Mouse (Mus musculus): Measurements from ENCODE around the gene Gsta1. TPM values are rescaled to one million over a fixed set of nuclear protein-coding genes. Genes with fewer than 3 reads are reported as not detected.

The Gsta1 gene
- total and polyA plus RNA-seq, 3 experiments, result not detected

GRCm38 (mm10) chr9:78210079-78210478, 20.4 kb upstream of the Gsta1 start:
- Histone ChIP-seq H3K79me2 (ENCODE audit: control insufficient read depth, insufficient read depth, low read length, poor library complexity) (no peaks in the 10 kb centered on the region), H3K4me3 (ENCODE audit: control insufficient read depth in 1 of 2, insufficient read depth in 1 of 2, low read depth in 2 of 2, low read length in 2 of 2) (no peak overlapping the region), H3K9ac (ENCODE audit: control insufficient read depth, low read depth, low read length, poor library complexity, severe bottlenecking) (no peak overlapping the region), H3K27ac (ENCODE audit: control insufficient read depth, low read depth, low read length) (no peak overlapping the region), H3K36me3 (ENCODE audit: control insufficient read depth in 1 of 2, insufficient read depth in 2 of 2, low read length in 2 of 2) (peaks cover 0 to 6% of the 10 kb centered on the region in 2 experiments; a peak in 2 of 4 replicates), H3K4me1 (ENCODE audit: control insufficient read depth in 1 of 2, insufficient read depth in 2 of 2, low read length in 2 of 2) (peaks cover 5 to 11% of the 10 kb centered on the region in 2 experiments), H3K9me3 (replicated peaks; ENCODE audit: insufficient read depth, low read length) (no peaks in the 10 kb centered on the region), H3K27me3 (ENCODE audit: control insufficient read depth in 1 of 2, insufficient read depth in 2 of 2, low read length in 2 of 2) (no peaks in the 10 kb centered on the region)
- no peak for TF ChIP-seq TCF12 (IDR thresholded peaks at IDR 0.05; ENCODE audit: low read depth, low read length)
- TF ChIP-seq POLR2A (IDR thresholded peaks at IDR 0.05; ENCODE audit: control insufficient read depth in 1 of 2, insufficient read depth in 1 of 2, low read depth in 1 of 2, low read length in 2 of 2, poor library complexity in 1 of 2), result no peak
- no peak for TF ChIP-seq NELFE (IDR thresholded peaks at IDR 0.05; ENCODE audit: low read depth, low read length)
- no peak for TF ChIP-seq NRF1 (IDR thresholded peaks at IDR 0.05; ENCODE audit: insufficient read depth, low read depth, low read length, poor library complexity, severe bottlenecking)
- TF ChIP-seq UBTF (IDR thresholded peaks at IDR 0.05; ENCODE audit: borderline replicate concordance, insufficient read depth, low read depth, low read length), result no peak
- TF ChIP-seq MAFK (IDR thresholded peaks at IDR 0.05; ENCODE audit: borderline replicate concordance, low read depth, low read length), result no peak
- TF ChIP-seq RAD21 (IDR thresholded peaks at IDR 0.05; ENCODE audit: low read depth, low read length), result no peak
- DNase-seq (ENCODE audit: low read depth, low spot score), result no peak

- H3K4me3 ChIP-seq (ENCODE audit: control insufficient read depth in 1 of 2, insufficient read depth in 1 of 2, low read depth in 2 of 2, low read length in 2 of 2), result no peak overlapping the region
- no peaks in the 10 kb centered on the region for H3K27me3 ChIP-seq (ENCODE audit: control insufficient read depth in 1 of 2, insufficient read depth in 2 of 2, low read length in 2 of 2)
- H3K27ac ChIP-seq (ENCODE audit: control insufficient read depth, low read depth, low read length), result no peak overlapping the region
- TF ChIP-seq NELFE (IDR thresholded peaks at IDR 0.05; ENCODE audit: low read depth, low read length) (no peak), HCFC1 (IDR thresholded peaks at IDR 0.05; ENCODE audit: low read depth, low read length) (no peak), ETS1 (IDR thresholded peaks at IDR 0.05; ENCODE audit: low read depth, low read length) (no peak), USF2 (IDR thresholded peaks at IDR 0.05; ENCODE audit: borderline replicate concordance in 1 of 2, insufficient read depth in 1 of 2, low read depth in 1 of 2, low read length in 2 of 2) (no peak), MAX (IDR thresholded peaks at IDR 0.05; ENCODE audit: low read length) (no peak), SMC3 (IDR thresholded peaks at IDR 0.05; ENCODE audit: low read depth, low read length) (no peak), RCOR1 (IDR thresholded peaks at IDR 0.05; ENCODE audit: low read depth, low read length) (no peak), ELF1 (IDR thresholded peaks at IDR 0.05; ENCODE audit: low read depth, low read length) (no peak), BHLHE40 (IDR thresholded peaks at IDR 0.05; ENCODE audit: borderline replicate concordance, low read depth, low read length) (no peak), EP300 (IDR thresholded peaks at IDR 0.05; ENCODE audit: low read depth in 1 of 2, low read length in 2 of 2) (no peak), E2F4 (IDR thresholded peaks at IDR 0.05; ENCODE audit: borderline replicate concordance, low read depth, low read length) (no peak), GATA1 (IDR thresholded peaks at IDR 0.05; ENCODE audit: low read depth, low read length) (no peak), RAD21 (IDR thresholded peaks at IDR 0.05; ENCODE audit: low read depth, low read length) (no peak), POLR2A (IDR thresholded peaks at IDR 0.05; ENCODE audit: control insufficient read depth in 1 of 2, insufficient read depth in 1 of 2, low read depth in 1 of 2, low read length in 2 of 2, poor library complexity in 1 of 2) (no peak), MEF2A (IDR thresholded peaks at IDR 0.05; ENCODE audit: extremely low read depth, insufficient replicate concordance, low read depth, low read length, poor library complexity, severe bottlenecking) (no peak), ZMIZ1 (IDR thresholded peaks at IDR 0.05; ENCODE audit: low read depth, low read length) (no peak), SIN3A (IDR thresholded peaks at IDR 0.05; ENCODE audit: low read length) (no peak), POLR2AphosphoS5 (IDR thresholded peaks at IDR 0.05; ENCODE audit: borderline replicate concordance, low read depth, low read length) (no peak), MYB (IDR thresholded peaks at IDR 0.05; ENCODE audit: low read depth, low read length) (no peak), MAZ (IDR thresholded peaks at IDR 0.05; ENCODE audit: low read depth, low read length) (no peak)
- peaks cover 0 to 6% of the 10 kb centered on the region in 2 experiments; a peak in 2 of 4 replicates for H3K36me3 ChIP-seq (ENCODE audit: control insufficient read depth in 1 of 2, insufficient read depth in 2 of 2, low read length in 2 of 2)
- H3K9me3 ChIP-seq (replicated peaks; ENCODE audit: insufficient read depth, low read length), result no peaks in the 10 kb centered on the region
- no peak overlapping the region for H3K9ac ChIP-seq (ENCODE audit: control insufficient read depth, low read depth, low read length, poor library complexity, severe bottlenecking)
- peaks cover 5 to 11% of the 10 kb centered on the region in 2 experiments for H3K4me1 ChIP-seq (ENCODE audit: control insufficient read depth in 1 of 2, insufficient read depth in 2 of 2, low read length in 2 of 2)
- DNase-seq (ENCODE audit: low read depth, low spot score), result no peak
- no peaks in the 10 kb centered on the region for H3K79me2 ChIP-seq (ENCODE audit: control insufficient read depth, insufficient read depth, low read length, poor library complexity)
These were observed 19.6 kb upstream of the Gsta1 start for GRCm38 (mm10) chr9:78210821-78211220.

All from MEL (cell line).